Mouse (Mus musculus): ENCODE results near the gene 4932438A13Rik. TPM values are rescaled to one million over a fixed set of nuclear protein-coding genes. Genes with fewer than 3 reads are reported as not detected.

Gene 4932438A13Rik
- polyA plus RNA-seq, 1 experiment from 2014 or later: 42.0 TPM

DNA sequence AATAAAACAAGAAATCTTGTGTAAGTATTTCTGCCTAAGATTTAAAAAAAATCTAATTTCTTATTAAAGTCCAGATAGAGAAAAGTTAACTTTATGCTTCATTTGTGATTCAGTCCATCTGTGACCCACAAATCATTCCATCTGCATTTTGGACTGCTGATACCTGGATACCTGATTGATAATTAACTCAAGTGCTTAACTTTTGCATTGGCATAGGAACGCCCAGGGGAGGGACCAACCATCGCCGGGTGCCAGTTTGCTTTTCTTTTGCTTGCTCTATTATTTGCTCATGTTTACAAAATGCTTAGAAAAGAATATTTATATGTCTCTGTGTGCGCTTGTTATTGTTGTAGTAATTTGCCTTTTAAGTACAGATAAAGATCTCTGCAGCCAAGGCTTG lies 1.6 kb downstream of the 4932438A13Rik start:
- H3K27ac ChIP-seq (ENCODE audit: low read depth, low read length): no peak overlapping the region
- H3K27me3 ChIP-seq (ENCODE audit: control insufficient read depth, insufficient read depth, low read length): no peaks in the 10 kb centered on the region
- no peak for ATAC-seq (ENCODE audit: low FRiP score)
- H3K4me1 ChIP-seq (ENCODE audit: control insufficient read depth, insufficient read depth, low read length): peaks cover 3% of the 10 kb centered on the region; the same call in 1 of the 2 replicates
- H3K36me3 ChIP-seq (ENCODE audit: control insufficient read depth, insufficient read depth, low read length): no peaks in the 10 kb centered on the region
- WGBS: 97% methylated on average over 4 of the region's 4 CpGs
- no peak for DNase-seq (ENCODE audit: low spot score, missing footprints)
- no peak overlapping the region for H3K4me2 ChIP-seq
- H3K9me3 ChIP-seq (ENCODE audit: control insufficient read depth, low read length): no peaks in the 10 kb centered on the region
- H3K4me3 ChIP-seq (ENCODE audit: low read depth, low read length): no peak overlapping the region
- no peak overlapping the region for H3K9ac ChIP-seq (ENCODE audit: low read length)

DNA sequence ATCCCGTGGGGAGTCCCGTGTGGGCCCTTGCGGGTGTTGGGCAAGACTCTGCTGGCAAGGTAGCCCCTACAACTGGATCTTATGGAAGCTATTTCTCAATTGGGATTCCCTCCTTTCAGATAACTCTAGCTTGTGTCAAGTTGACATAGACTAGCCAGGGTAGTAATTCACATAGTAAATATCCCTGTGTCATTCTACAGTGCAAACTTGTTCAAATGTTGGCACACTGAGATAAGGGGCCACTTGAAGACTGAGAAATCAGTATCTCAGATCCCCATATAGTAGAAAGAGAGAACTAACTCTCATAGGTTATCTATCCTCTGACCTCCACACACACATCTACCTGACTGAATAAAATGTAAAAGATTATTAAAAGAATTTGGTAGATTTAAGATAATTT lies 42.5 kb downstream of the 4932438A13Rik start:
- H3K4me1 ChIP-seq (ENCODE audit: control insufficient read depth, insufficient read depth, low read length): no peaks in the 10 kb centered on the region
- WGBS: 100% methylated on average over 2 of the region's 3 CpGs
- DNase-seq (ENCODE audit: low spot score, missing footprints) (no peak), ATAC-seq (ENCODE audit: low FRiP score) (no peak)
- no peak overlapping the region for H3K27ac ChIP-seq (ENCODE audit: low read depth, low read length)
- no peaks in the 10 kb centered on the region; the same call in 1 of the 2 replicates for H3K36me3 ChIP-seq (ENCODE audit: control insufficient read depth, insufficient read depth, low read length)
- H3K9ac ChIP-seq (ENCODE audit: low read length): no peak overlapping the region
- no peaks in the 10 kb centered on the region for H3K9me3 ChIP-seq (ENCODE audit: control insufficient read depth, low read length)
- no peak overlapping the region for H3K4me2 ChIP-seq
- H3K4me3 ChIP-seq (ENCODE audit: low read depth, low read length): no peak overlapping the region
- H3K27me3 ChIP-seq (ENCODE audit: control insufficient read depth, insufficient read depth, low read length): no peaks in the 10 kb centered on the region

DNA sequence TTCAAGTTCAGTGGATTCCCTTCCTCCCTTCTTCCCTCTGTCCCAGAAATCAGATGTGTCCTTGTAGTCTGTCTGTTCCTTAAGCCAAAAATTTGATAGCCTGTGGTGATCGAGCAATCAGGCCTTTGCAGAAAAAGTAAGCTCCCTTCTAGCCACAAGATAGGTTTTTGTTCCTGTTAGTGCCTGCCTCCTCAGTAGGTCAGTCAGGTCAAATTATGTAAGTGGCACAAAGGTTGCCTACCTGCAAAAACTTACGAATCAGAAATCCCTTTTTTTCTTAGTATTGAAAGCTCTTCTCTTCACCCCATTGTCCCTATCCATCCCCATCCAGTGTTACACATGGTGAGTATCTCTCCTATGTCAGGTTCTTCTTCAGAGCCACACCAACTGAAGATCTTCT lies 54.9 kb downstream of the 4932438A13Rik start:
- WGBS: 97% methylated on average over 2 of the region's 2 CpGs
- Histone ChIP-seq H3K9ac (ENCODE audit: low read length) (no peak overlapping the region), H3K36me3 (ENCODE audit: control insufficient read depth, insufficient read depth, low read length) (no peaks in the 10 kb centered on the region; the same call in 1 of the 2 replicates), H3K4me2 (no peak overlapping the region), H3K27me3 (ENCODE audit: control insufficient read depth, insufficient read depth, low read length) (no peaks in the 10 kb centered on the region), H3K4me3 (ENCODE audit: low read depth, low read length) (no peak overlapping the region), H3K9me3 (ENCODE audit: control insufficient read depth, low read length) (no peaks in the 10 kb centered on the region), H3K27ac (ENCODE audit: low read depth, low read length) (no peak overlapping the region), H3K4me1 (ENCODE audit: control insufficient read depth, insufficient read depth, low read length) (no peaks in the 10 kb centered on the region)
- ATAC-seq (ENCODE audit: low FRiP score) (no peak), DNase-seq (ENCODE audit: low spot score, missing footprints) (no peak)

DNA sequence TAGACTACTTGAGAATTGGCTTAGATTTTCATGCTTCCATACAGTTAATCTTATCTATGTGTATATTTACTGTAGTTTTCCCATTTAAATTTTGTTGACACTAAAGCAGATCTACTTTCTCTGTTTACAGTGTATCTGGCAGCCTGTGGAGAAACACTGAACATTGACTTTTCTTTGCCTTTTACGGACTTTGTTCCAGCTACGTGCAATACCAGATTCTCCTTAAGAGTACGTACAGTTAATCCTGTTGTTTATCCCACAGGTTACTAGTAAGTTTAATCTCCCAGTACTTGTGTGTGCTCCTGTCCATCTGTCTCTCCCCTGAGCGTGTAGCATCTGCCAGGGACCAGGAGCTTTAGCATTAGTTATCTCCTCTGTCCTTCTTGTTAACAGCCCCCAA lies 55.4 kb downstream of the 4932438A13Rik start:
- ATAC-seq (ENCODE audit: low FRiP score): no peak

DNA sequence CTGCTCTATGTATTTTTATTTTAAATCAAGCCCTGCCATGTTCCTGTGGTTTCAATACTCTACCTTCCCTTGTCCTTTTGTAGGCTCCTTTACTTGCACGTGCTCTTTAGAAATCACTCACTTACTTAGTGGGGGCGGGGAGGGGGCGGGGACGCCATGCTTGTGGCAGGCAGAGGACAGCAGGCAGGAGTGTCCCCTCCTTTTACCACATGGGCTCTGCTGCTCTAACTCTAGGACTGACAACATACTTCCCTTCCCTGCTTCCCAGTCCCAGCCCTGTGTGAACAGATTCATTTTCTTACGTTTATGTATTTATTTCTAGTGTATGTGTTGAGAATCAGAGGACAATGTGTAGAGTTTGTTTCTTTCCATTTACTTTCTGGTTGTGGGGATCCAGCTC lies 78.7 kb downstream of the 4932438A13Rik start:
- Histone ChIP-seq H3K4me2 (no peak overlapping the region), H3K9ac (ENCODE audit: low read length) (no peak overlapping the region), H3K27me3 (ENCODE audit: control insufficient read depth, insufficient read depth, low read length) (no peaks in the 10 kb centered on the region), H3K4me1 (ENCODE audit: control insufficient read depth, insufficient read depth, low read length) (no peaks in the 10 kb centered on the region), H3K9me3 (ENCODE audit: control insufficient read depth, low read length) (no peaks in the 10 kb centered on the region), H3K36me3 (ENCODE audit: control insufficient read depth, insufficient read depth, low read length) (no peaks in the 10 kb centered on the region), H3K4me3 (ENCODE audit: low read depth, low read length) (no peak overlapping the region), H3K27ac (ENCODE audit: low read depth, low read length) (no peak overlapping the region)
- no peak for DNase-seq (ENCODE audit: low spot score, missing footprints)
- WGBS: 21% methylated on average over 5 of the region's 5 CpGs
- no peak for ATAC-seq (ENCODE audit: low FRiP score)

More for the DNA sequence above, 55.4 kb downstream of the 4932438A13Rik start:
- Histone ChIP-seq H3K4me1 (ENCODE audit: control insufficient read depth, insufficient read depth, low read length) (no peaks in the 10 kb centered on the region), H3K27ac (ENCODE audit: low read depth, low read length) (no peak overlapping the region), H3K9me3 (ENCODE audit: control insufficient read depth, low read length) (no peaks in the 10 kb centered on the region), H3K36me3 (ENCODE audit: control insufficient read depth, insufficient read depth, low read length) (no peaks in the 10 kb centered on the region; the same call in 1 of the 2 replicates), H3K27me3 (ENCODE audit: control insufficient read depth, insufficient read depth, low read length) (no peaks in the 10 kb centered on the region), H3K4me3 (ENCODE audit: low read depth, low read length) (no peak overlapping the region), H3K4me2 (no peak overlapping the region), H3K9ac (ENCODE audit: low read length) (no peak overlapping the region)
- WGBS: 95% methylated on average over 4 of the region's 4 CpGs
- no peak for DNase-seq (ENCODE audit: low spot score, missing footprints)

DNA sequence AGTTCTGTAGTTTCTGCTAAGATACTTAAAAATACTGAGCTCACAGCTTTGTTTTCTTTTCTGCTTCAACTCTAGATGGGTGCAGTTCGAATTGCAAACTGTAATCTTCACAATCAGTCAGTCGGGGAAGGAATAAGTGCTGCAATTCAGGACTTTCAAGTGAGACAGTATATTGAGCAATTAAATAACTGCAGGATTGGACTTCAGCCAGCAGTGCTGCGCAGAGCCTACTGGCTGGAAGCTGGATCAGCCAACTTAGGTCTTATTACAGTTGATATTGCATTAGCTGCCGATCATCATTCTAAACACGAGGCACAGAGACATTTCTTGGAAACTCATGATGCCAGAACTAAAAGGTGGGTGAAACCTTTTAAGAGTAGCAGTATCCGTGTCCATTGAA lies 79.2 kb downstream of the 4932438A13Rik start:
- H3K27me3 ChIP-seq (ENCODE audit: control insufficient read depth, insufficient read depth, low read length): no peaks in the 10 kb centered on the region
- ATAC-seq (ENCODE audit: low FRiP score) (no peak), DNase-seq (ENCODE audit: low spot score, missing footprints) (no peak)
- H3K4me1 ChIP-seq (ENCODE audit: control insufficient read depth, insufficient read depth, low read length): no peaks in the 10 kb centered on the region
- H3K4me2 ChIP-seq: no peak overlapping the region
- no peak overlapping the region for H3K9ac ChIP-seq (ENCODE audit: low read length)
- no peaks in the 10 kb centered on the region for H3K36me3 ChIP-seq (ENCODE audit: control insufficient read depth, insufficient read depth, low read length)
- H3K27ac ChIP-seq (ENCODE audit: low read depth, low read length): no peak overlapping the region
- 87% methylated on average over 6 of the region's 6 CpGs for WGBS
- H3K4me3 ChIP-seq (ENCODE audit: low read depth, low read length): no peak overlapping the region
- H3K9me3 ChIP-seq (ENCODE audit: control insufficient read depth, low read length): no peaks in the 10 kb centered on the region

DNA sequence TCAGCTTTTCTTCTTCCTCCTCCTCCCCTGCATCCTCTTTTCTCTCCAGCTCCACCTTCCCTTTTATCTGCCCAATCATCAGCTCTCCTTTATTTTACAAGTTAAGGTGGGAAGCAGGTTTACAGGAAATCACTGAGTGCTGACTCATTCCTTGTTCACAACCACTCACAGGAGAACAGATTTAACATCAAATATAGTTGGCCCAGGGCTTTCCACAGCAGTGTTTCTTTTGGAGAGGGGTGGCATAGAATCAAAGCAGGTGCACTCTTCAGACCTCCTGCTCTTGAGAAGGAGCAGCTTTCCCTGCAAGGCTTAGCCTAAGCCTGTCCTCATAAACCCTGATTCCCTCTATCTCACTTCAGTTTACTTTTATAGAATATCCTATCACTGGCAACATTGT lies 80.8 kb downstream of the 4932438A13Rik start:
- no peak overlapping the region for H3K27ac ChIP-seq (ENCODE audit: low read depth, low read length)
- H3K9me3 ChIP-seq (ENCODE audit: control insufficient read depth, low read length): no peaks in the 10 kb centered on the region
- H3K9ac ChIP-seq (ENCODE audit: low read length): no peak overlapping the region
- H3K4me3 ChIP-seq (ENCODE audit: low read depth, low read length): no peak overlapping the region
- H3K27me3 ChIP-seq (ENCODE audit: control insufficient read depth, insufficient read depth, low read length): no peaks in the 10 kb centered on the region
- no peak overlapping the region for H3K4me2 ChIP-seq
- H3K4me1 ChIP-seq (ENCODE audit: control insufficient read depth, insufficient read depth, low read length): no peaks in the 10 kb centered on the region
- ATAC-seq (ENCODE audit: low FRiP score): no peak
- peaks cover 2% of the 10 kb centered on the region; the same call in 1 of the 2 replicates for H3K36me3 ChIP-seq (ENCODE audit: control insufficient read depth, insufficient read depth, low read length)
- DNase-seq (ENCODE audit: low spot score, missing footprints): no peak

DNA sequence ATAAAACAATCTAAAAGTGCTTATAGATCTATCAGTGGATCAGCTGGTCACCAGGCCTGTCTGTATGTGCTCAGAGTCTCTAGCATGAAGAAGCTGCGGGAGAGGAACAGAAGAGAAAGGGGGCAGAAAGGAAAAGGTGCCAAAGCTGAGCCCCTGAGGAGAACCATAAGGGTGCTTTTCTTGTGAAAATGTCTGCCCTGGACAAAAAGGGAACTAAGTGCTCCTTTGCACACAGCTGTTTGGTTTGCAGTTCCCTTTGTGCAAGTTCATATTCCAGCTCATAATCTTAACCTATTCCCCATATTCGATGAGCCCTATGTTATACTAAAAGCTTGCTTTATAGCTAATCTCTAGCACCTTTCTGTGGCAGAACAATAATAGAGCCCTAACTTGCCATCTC lies 175.1 kb downstream of the 4932438A13Rik start:
- no peaks in the 10 kb centered on the region for H3K36me3 ChIP-seq (ENCODE audit: control insufficient read depth, insufficient read depth, low read length)
- no peak overlapping the region for H3K27ac ChIP-seq (ENCODE audit: low read depth, low read length)
- H3K4me1 ChIP-seq (ENCODE audit: control insufficient read depth, insufficient read depth, low read length): no peaks in the 10 kb centered on the region

DNA sequence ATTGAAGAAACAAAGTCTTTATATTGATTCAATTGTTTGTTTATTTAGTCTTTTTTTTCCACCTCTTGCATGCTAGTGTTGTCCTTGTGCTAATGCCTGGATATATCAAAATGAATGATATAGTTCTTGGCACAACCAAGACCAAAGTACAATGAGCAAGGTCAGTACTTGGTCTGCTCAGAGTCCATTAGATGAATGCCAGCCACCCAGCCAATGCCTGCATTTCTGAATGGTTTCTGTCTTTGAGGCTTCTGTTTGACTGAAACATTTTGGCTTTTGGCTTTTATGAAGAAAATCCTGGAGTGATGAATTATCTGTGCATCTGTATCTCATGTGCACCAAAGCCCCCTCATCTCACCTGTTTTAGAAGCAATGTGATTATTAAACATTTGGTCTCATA lies 176.9 kb downstream of the 4932438A13Rik start:
- Histone ChIP-seq H3K4me2 (no peak overlapping the region), H3K4me3 (ENCODE audit: low read depth, low read length) (no peak overlapping the region), H3K9me3 (ENCODE audit: control insufficient read depth, low read length) (no peaks in the 10 kb centered on the region), H3K27ac (ENCODE audit: low read depth, low read length) (no peak overlapping the region), H3K36me3 (ENCODE audit: control insufficient read depth, insufficient read depth, low read length) (no peaks in the 10 kb centered on the region), H3K27me3 (ENCODE audit: control insufficient read depth, insufficient read depth, low read length) (no peaks in the 10 kb centered on the region), H3K4me1 (ENCODE audit: control insufficient read depth, insufficient read depth, low read length) (no peaks in the 10 kb centered on the region), H3K9ac (ENCODE audit: low read length) (no peak overlapping the region)
- ATAC-seq (ENCODE audit: low FRiP score): no peak
- no peak for DNase-seq (ENCODE audit: low spot score, missing footprints)

More for the DNA sequence above, 175.1 kb downstream of the 4932438A13Rik start:
- no peak overlapping the region for H3K9ac ChIP-seq (ENCODE audit: low read length)
- no peak for DNase-seq (ENCODE audit: low spot score, missing footprints)
- H3K27me3 ChIP-seq (ENCODE audit: control insufficient read depth, insufficient read depth, low read length): no peaks in the 10 kb centered on the region
- no peak for ATAC-seq (ENCODE audit: low FRiP score)
- no peak overlapping the region for H3K4me3 ChIP-seq (ENCODE audit: low read depth, low read length)
- H3K4me2 ChIP-seq: no peak overlapping the region
- 75% methylated on average over 2 of the region's 2 CpGs for WGBS
- H3K9me3 ChIP-seq (ENCODE audit: control insufficient read depth, low read length): no peaks in the 10 kb centered on the region

DNA sequence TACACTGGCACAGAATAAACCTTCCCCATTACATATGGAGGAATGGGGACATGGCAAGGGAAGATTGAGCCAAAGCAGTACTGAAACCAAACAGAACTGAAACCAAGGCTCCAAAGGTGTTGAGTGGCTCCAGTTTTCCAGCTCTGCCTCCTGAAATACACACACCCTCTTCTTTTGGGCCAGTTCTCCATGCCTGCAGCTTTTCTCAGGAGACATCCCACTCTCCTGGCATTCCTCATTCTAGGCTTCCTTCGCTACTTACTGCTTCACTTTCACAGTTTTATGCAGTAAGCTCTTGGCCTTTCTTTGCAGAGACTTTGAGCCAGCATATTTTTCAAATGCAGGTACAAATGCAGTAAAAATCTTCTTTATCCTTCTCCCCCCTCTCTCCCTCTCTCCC lies 188.6 kb downstream of the 4932438A13Rik start:
- 100% methylated on average over 1 of the region's 1 CpGs for WGBS
- H3K4me3 ChIP-seq (ENCODE audit: low read depth, low read length): no peak overlapping the region

More for the DNA sequence above, 188.6 kb downstream of the 4932438A13Rik start:
- H3K4me2 ChIP-seq: no peak overlapping the region
- no peaks in the 10 kb centered on the region for H3K4me1 ChIP-seq (ENCODE audit: control insufficient read depth, insufficient read depth, low read length)
- no peak for ATAC-seq (ENCODE audit: low FRiP score)
- H3K27ac ChIP-seq (ENCODE audit: low read depth, low read length): no peak overlapping the region
- no peaks in the 10 kb centered on the region for H3K9me3 ChIP-seq (ENCODE audit: control insufficient read depth, low read length)
- H3K27me3 ChIP-seq (ENCODE audit: control insufficient read depth, insufficient read depth, low read length): no peaks in the 10 kb centered on the region
- DNase-seq (ENCODE audit: low spot score, missing footprints): no peak
- H3K9ac ChIP-seq (ENCODE audit: low read length): no peak overlapping the region
- no peaks in the 10 kb centered on the region for H3K36me3 ChIP-seq (ENCODE audit: control insufficient read depth, insufficient read depth, low read length)
